Mouse (Mus musculus): ENCODE results near the gene Zpbp. TPM values are rescaled to one million over a fixed set of nuclear protein-coding genes. Genes with fewer than 3 reads are reported as not detected.

Zpbp gene
- polyA plus RNA-seq, 1 experiment from 2014 or later, result 0.22 TPM

DNA sequence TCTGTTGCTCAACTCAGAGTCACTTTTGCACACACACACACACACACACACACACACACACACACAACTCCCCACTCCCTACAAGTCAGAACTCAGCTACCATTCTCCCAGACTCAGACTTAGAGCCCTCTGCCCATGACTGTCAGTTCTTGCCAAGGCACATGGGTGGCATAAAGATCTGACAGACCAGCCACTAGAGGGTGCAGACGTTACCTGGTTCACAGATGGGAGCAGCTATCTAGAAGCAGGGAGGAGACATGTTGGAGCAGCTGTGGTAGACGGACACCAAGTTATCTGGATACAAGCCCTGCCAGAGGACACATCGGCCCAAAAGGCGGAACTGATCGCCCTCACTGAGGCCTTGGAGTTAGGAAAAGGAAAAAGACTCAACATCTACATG is 67.5 kb downstream of the Zpbp start:
- no peaks in the 10 kb centered on the region for H3K9me3 ChIP-seq (replicated peaks)
- DNase-seq, result no peak
- H3K36me3 ChIP-seq, result no peaks in the 10 kb centered on the region
- H3K9ac ChIP-seq, result no peak overlapping the region
- H3K4me3 ChIP-seq (replicated peaks), result no peak overlapping the region
- no peaks in the 10 kb centered on the region for H3K27me3 ChIP-seq
- no peak overlapping the region for H3K27ac ChIP-seq
- no peak overlapping the region for H3K4me2 ChIP-seq
- WGBS (ENCODE audit: insufficient replicate concordance), result 59% methylated on average over 5 of the region's 5 CpGs
- H3K4me1 ChIP-seq (replicated peaks), result no peaks in the 10 kb centered on the region
- no peak for ATAC-seq (ENCODE audit: low read depth)

DNA sequence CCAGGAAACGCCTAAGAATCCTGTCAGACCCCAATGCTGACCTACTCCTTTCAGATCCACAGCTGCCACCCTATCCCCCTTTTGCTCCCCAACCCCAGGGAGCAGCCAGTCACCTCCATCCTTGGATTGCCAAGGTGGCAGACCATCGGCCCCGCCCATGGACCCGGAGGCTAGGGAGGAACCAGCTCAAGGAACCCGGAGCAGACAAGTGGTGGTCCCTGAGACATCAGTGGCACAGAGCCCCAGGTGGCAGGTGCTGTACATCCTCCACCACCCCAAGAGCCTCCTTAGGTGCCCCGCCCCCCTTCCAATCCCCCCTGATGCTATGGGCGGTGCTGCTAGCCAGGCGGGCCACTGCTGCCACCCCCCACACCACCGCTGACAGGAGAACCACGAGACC is 69.0 kb downstream of the Zpbp start:
- 77% methylated on average over 10 of the region's 10 CpGs for WGBS (ENCODE audit: insufficient replicate concordance)
- Histone ChIP-seq H3K27ac (no peak overlapping the region), H3K4me2 (no peak overlapping the region), H3K36me3 (no peaks in the 10 kb centered on the region), H3K4me1 (replicated peaks) (no peaks in the 10 kb centered on the region), H3K9ac (no peak overlapping the region), H3K9me3 (replicated peaks) (no peaks in the 10 kb centered on the region), H3K27me3 (no peaks in the 10 kb centered on the region), H3K4me3 (replicated peaks) (no peak overlapping the region)
- no peak for ATAC-seq (ENCODE audit: low read depth)
- no peak for DNase-seq

- no peak overlapping the region for H3K9ac ChIP-seq
- no peaks in the 10 kb centered on the region for H3K36me3 ChIP-seq
- 73% methylated on average over 5 of the region's 5 CpGs for WGBS (ENCODE audit: insufficient replicate concordance)
- no peak overlapping the region for H3K4me3 ChIP-seq (replicated peaks)
- H3K4me1 ChIP-seq (replicated peaks), result no peaks in the 10 kb centered on the region
- no peak for ATAC-seq (ENCODE audit: low read depth)
- no peaks in the 10 kb centered on the region for H3K9me3 ChIP-seq (replicated peaks)
- H3K27me3 ChIP-seq, result no peaks in the 10 kb centered on the region
- no peak overlapping the region for H3K27ac ChIP-seq
- H3K4me2 ChIP-seq, result no peak overlapping the region
- DNase-seq, result no peak
Observed at GRCm38 (mm10) chr11:11371305-11371704, 90.9 kb downstream of the Zpbp start.

DNA sequence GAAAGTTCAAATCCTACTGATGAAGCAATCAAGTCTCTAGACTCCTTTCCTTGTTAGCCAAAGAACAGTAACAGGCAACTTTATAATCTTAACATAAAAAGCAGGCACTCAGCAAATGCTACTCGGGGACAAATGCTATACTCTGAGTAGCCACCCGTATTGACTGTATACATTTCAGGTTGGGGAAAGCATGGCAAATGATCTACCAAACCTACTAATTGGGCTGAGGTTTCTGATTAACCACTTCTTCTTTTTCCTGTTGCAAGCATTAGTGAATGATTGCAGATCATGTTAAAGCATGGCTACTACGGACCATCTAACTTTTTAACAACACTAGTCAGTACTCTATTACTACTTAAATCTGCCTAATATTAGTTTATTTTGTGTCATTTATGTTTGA is 178.7 kb downstream of the Zpbp start:
- no peaks in the 10 kb centered on the region for H3K27me3 ChIP-seq
- no peak overlapping the region for H3K4me3 ChIP-seq (replicated peaks)
- WGBS (ENCODE audit: insufficient replicate concordance), result 60% methylated on average over 3 of the region's 3 CpGs
- no peak overlapping the region for H3K27ac ChIP-seq
- H3K36me3 ChIP-seq, result no peaks in the 10 kb centered on the region
- no peak for ATAC-seq (ENCODE audit: low read depth)
- no peak for DNase-seq
- no peak overlapping the region for H3K9ac ChIP-seq
- H3K9me3 ChIP-seq (replicated peaks), result no peaks in the 10 kb centered on the region
- no peaks in the 10 kb centered on the region for H3K4me1 ChIP-seq (replicated peaks)
- no peak overlapping the region for H3K4me2 ChIP-seq

DNA sequence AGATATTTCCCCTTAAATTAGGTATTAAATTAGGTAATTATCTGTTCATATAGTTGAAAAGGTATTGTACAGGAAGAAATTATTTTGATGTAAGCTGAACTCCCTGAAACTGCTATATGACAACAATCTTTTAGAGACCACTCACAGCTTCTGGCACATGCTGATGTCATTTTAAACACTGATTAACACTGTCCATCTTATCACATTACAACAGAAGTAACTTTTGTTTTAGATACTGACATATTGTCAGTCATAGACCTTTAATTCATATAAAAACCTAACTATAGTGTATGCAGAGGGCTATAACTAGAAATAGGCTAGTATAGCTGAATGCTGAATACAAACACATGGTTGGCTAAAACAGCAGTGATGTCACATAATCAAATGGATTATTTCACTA is 182.1 kb downstream of the Zpbp start:
- Histone ChIP-seq H3K27me3 (no peaks in the 10 kb centered on the region), H3K9me3 (replicated peaks) (no peaks in the 10 kb centered on the region), H3K4me1 (replicated peaks) (no peaks in the 10 kb centered on the region), H3K36me3 (no peaks in the 10 kb centered on the region), H3K9ac (no peak overlapping the region), H3K4me3 (replicated peaks) (no peak overlapping the region), H3K27ac (no peak overlapping the region), H3K4me2 (no peak overlapping the region)
- ATAC-seq (ENCODE audit: low read depth) (no peak), DNase-seq (no peak)

- ATAC-seq (ENCODE audit: low read depth), result no peak
- H3K27ac ChIP-seq, result no peak overlapping the region
- WGBS (ENCODE audit: insufficient replicate concordance), result 48% methylated on average over 1 of the region's 1 CpGs
Observed at GRCm38 (mm10) chr11:11257348-11257747, 204.9 kb downstream of the Zpbp start.

GRCm38 (mm10) chr11:11242694-11243377 is 219.4 kb downstream of the Zpbp start:
- H3K4me2 ChIP-seq, result no peak overlapping the region
- H3K27ac ChIP-seq, result no peak overlapping the region
- no peak for DNase-seq
- 40% methylated on average over 6 of the region's 6 CpGs for WGBS (ENCODE audit: insufficient replicate concordance)
- H3K9ac ChIP-seq, result no peak overlapping the region
- no peaks in the 10 kb centered on the region for H3K4me1 ChIP-seq (replicated peaks)
- no peaks in the 10 kb centered on the region for H3K36me3 ChIP-seq
- H3K4me3 ChIP-seq (replicated peaks), result no peak overlapping the region
- H3K9me3 ChIP-seq (replicated peaks), result no peaks in the 10 kb centered on the region
- H3K27me3 ChIP-seq, result no peaks in the 10 kb centered on the region
- no peak for ATAC-seq (ENCODE audit: low read depth)

More at GRCm38 (mm10) chr11:11257348-11257747, 204.9 kb downstream of the Zpbp start:
- no peaks in the 10 kb centered on the region for H3K9me3 ChIP-seq (replicated peaks)
- H3K9ac ChIP-seq, result no peak overlapping the region
- DNase-seq, result no peak
- H3K4me1 ChIP-seq (replicated peaks), result no peaks in the 10 kb centered on the region
- no peak overlapping the region for H3K4me2 ChIP-seq
- no peaks in the 10 kb centered on the region for H3K27me3 ChIP-seq
- H3K4me3 ChIP-seq (replicated peaks), result no peak overlapping the region
- no peaks in the 10 kb centered on the region for H3K36me3 ChIP-seq

DNA sequence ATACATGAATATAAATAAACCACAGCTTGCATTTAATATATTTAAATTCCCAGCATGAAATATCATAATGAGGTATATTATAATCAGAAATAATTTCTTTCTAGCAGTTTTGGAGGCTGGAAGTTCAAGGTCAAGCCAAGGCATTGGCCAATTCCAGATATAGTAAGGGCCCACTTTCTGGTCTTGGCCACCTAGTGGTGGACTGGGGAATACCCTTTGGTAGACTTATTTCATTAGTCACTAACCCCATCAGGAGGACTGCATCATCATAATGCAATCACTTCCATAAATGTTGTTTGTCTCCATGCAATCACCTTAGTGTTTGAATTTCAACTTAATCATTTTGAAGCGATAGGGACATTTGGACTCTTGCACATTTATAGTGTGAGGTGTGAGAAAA is 222.9 kb downstream of the Zpbp start:
- ATAC-seq (ENCODE audit: low read depth) (no peak), DNase-seq (no peak)
- H3K4me1 ChIP-seq (replicated peaks), result no peaks in the 10 kb centered on the region
- WGBS (ENCODE audit: insufficient replicate concordance), result 49% methylated on average over 1 of the region's 1 CpGs
- H3K36me3 ChIP-seq, result no peaks in the 10 kb centered on the region
- no peaks in the 10 kb centered on the region for H3K9me3 ChIP-seq (replicated peaks)
- no peak overlapping the region for H3K4me3 ChIP-seq (replicated peaks)
- no peak overlapping the region for H3K4me2 ChIP-seq
- no peak overlapping the region for H3K27ac ChIP-seq
- H3K27me3 ChIP-seq, result no peaks in the 10 kb centered on the region
- H3K9ac ChIP-seq, result no peak overlapping the region

Other genes with a start within 250 kb of the Zpbp start
- 0.56 and 0.58 TPM in 2 replicates for gene Spata48, start 314 bp downstream of the Zpbp start, polyA plus RNA-seq (2015; fragmentation: Nextera tagmentation; extraction: Ambion mirVana)
- not detected in 2 replicates for gene 4930512M02Rik, start 165.4 kb upstream of the Zpbp start, polyA plus RNA-seq (2015; fragmentation: Nextera tagmentation; extraction: Ambion mirVana)
- gene Ikzf1, start 222.6 kb upstream of the Zpbp start, polyA plus RNA-seq (2015; fragmentation: Nextera tagmentation; extraction: Ambion mirVana), result 28.3 and 44.6 TPM in 2 replicates

Data from liver, embryonic 13.5 days (tissue).